Mouse (Mus musculus): ENCODE results near the gene Speer4f1. TPM values are rescaled to one million over a fixed set of nuclear protein-coding genes. Genes with fewer than 3 reads are reported as not detected.

Speer4f1 gene
- polyA plus RNA-seq, 1 experiment from 2014 or later: not detected

Other genes starting within 250 kb of the Speer4f1 start
- gene Speer4f2, start 102.9 kb upstream of the Speer4f1 start, polyA plus RNA-seq (2014; fragmentation: Nextera tagmentation; extraction: Ambion mirVana): not detected in 2 replicates
- gene Sema3c, start 98.2 kb downstream of the Speer4f1 start, polyA plus RNA-seq (2014; fragmentation: Nextera tagmentation; extraction: Ambion mirVana): 37.5 and 45.4 TPM in 2 replicates

All from neural tube, embryonic 14.5 days (tissue).